Mouse (Mus musculus): ENCODE measurements around the gene Slc15a4.
A peak's percentile ranks its signal among the peaks of the same experiment; 100 is the strongest.

Slc15a4 gene

GRCm38 (mm10) chr5:127620371-127620770 is 12.3 kb downstream of the Slc15a4 start:
- DNase-seq (ENCODE audit: low spot score) = no peak

- no peak for DNase-seq (ENCODE audit: low spot score)
These were observed 13.9 kb downstream of the Slc15a4 start for GRCm38 (mm10) chr5:127618834-127619233.

GRCm38 (mm10) chr5:127616884-127617635 is 15.6 kb downstream of the Slc15a4 start:
- peak; percentile 96 for DNase-seq (ENCODE audit: low spot score)

- no peak for DNase-seq (ENCODE audit: low spot score)
These were observed 16.5 kb downstream of the Slc15a4 start for GRCm38 (mm10) chr5:127616151-127616550.

GRCm38 (mm10) chr5:127615459-127615858 is 17.2 kb downstream of the Slc15a4 start:
- DNase-seq (ENCODE audit: low spot score) = no peak

GRCm38 (mm10) chr5:127612397-127612796 is 20.3 kb downstream of the Slc15a4 start:
- no peak for DNase-seq (ENCODE audit: low spot score)

- no peak for DNase-seq (ENCODE audit: low spot score)
These were observed 20.8 kb downstream of the Slc15a4 start for GRCm38 (mm10) chr5:127611881-127612280.

GRCm38 (mm10) chr5:127610787-127611509 is 21.7 kb downstream of the Slc15a4 start:
- DNase-seq (ENCODE audit: low spot score) = peak; percentile 23

GRCm38 (mm10) chr5:127609191-127609714 is 23.4 kb downstream of the Slc15a4 start:
- no peak for DNase-seq (ENCODE audit: low spot score)

GRCm38 (mm10) chr5:127607507-127607906 is 25.2 kb downstream of the Slc15a4 start:
- DNase-seq (ENCODE audit: low spot score) = no peak

GRCm38 (mm10) chr5:127602996-127603395 is 29.7 kb downstream of the Slc15a4 start:
- DNase-seq (ENCODE audit: low spot score) = no peak

GRCm38 (mm10) chr5:127596862-127597261 is 35.8 kb downstream of the Slc15a4 start:
- no peak for DNase-seq (ENCODE audit: low spot score)

GRCm38 (mm10) chr5:127595676-127596075 is 37.0 kb downstream of the Slc15a4 start:
- no peak for DNase-seq (ENCODE audit: low spot score)

- DNase-seq (ENCODE audit: low spot score) = no peak
These were observed 39.8 kb downstream of the Slc15a4 start for GRCm38 (mm10) chr5:127592854-127593253.

GRCm38 (mm10) chr5:127592406-127592805 is 40.3 kb downstream of the Slc15a4 start:
- DNase-seq (ENCODE audit: low spot score) = no peak

- no peak for DNase-seq (ENCODE audit: low spot score)
These were observed 44.8 kb downstream of the Slc15a4 start for GRCm38 (mm10) chr5:127587854-127588253.

- DNase-seq (ENCODE audit: low spot score) = no peak
These were observed 49.0 kb downstream of the Slc15a4 start for GRCm38 (mm10) chr5:127583658-127584057.

GRCm38 (mm10) chr5:127577419-127577818 is 55.3 kb downstream of the Slc15a4 start:
- no peak for DNase-seq (ENCODE audit: low spot score)

- DNase-seq (ENCODE audit: low spot score) = no peak
These were observed 65.4 kb downstream of the Slc15a4 start for GRCm38 (mm10) chr5:127567165-127567741.

GRCm38 (mm10) chr5:127561086-127561485 is 71.6 kb downstream of the Slc15a4 start:
- DNase-seq (ENCODE audit: low spot score) = no peak

- no peak for DNase-seq (ENCODE audit: low spot score)
These were observed 84.6 kb downstream of the Slc15a4 start for GRCm38 (mm10) chr5:127548136-127548535.

- no peak for DNase-seq (ENCODE audit: low spot score)
These were observed 86.1 kb downstream of the Slc15a4 start for GRCm38 (mm10) chr5:127546585-127546991.
